8 mouse cellular contexts compared by ENCODE assay signal in genomic region chr2:9878564-9879081, GRCm38 (mm10). TPM values are rescaled to one million over a fixed set of nuclear protein-coding genes. Genes with fewer than 3 reads are reported as not detected.
DNase-seq lines count a peak whose midpoint lies in the region; ATAC-seq and TF ChIP-seq lines count a peak whose summit lies in the region.

No protein-coding gene starts in this region.

- 1% methylated on average over 28 of the region's 33 CpGs for WGBS in heart, postnatal 0 days

- no peaks in the 10 kb centered on the region for H3K36me3 ChIP-seq in heart, postnatal 0 days (replicated peaks; ENCODE audit: control insufficient read depth, insufficient read depth, low read length)

- H3K4me3 ChIP-seq in heart, postnatal 0 days (ENCODE audit: low read depth, low read length): peak overlapping the region; percentile 74

- peak overlapping the region; percentile 22; the same call in 1 of the 2 replicates for H3K27ac ChIP-seq in heart, postnatal 0 days (ENCODE audit: low read depth)

- H3K4me2 ChIP-seq in heart, postnatal 0 days (ENCODE audit: low read depth, low read length): peak overlapping the region; percentile 99

- no peaks in the 10 kb centered on the region for H3K9me3 ChIP-seq in heart, postnatal 0 days (replicated peaks; ENCODE audit: control insufficient read depth, low read length)

- no peak for TF ChIP-seq EP300 in heart, postnatal 0 days (IDR thresholded peaks at IDR 0.05; ENCODE audit: low read depth)

- H3K27me3 ChIP-seq in heart, postnatal 0 days (ENCODE audit: control insufficient read depth, insufficient read depth, low read length): peaks cover 96% of the 10 kb centered on the region

- no peak; the same call in 1 of the 2 replicates for ATAC-seq in heart, postnatal 0 days (ENCODE audit: insufficient read depth, low read depth)

- H3K4me1 ChIP-seq in heart, postnatal 0 days (ENCODE audit: control insufficient read depth, insufficient read depth): peaks cover 15% of the 10 kb centered on the region

- TF ChIP-seq CTCF in heart, postnatal 0 days (IDR thresholded peaks at IDR 0.05; ENCODE audit: low read depth): no peak

- peak; percentile 61 for DNase-seq in adrenal gland, adult 2 months
- no peak for DNase-seq in adrenal gland, postnatal 4 days (ENCODE audit: low spot score in 2 of 2)
- peak; percentile 89 for DNase-seq in embryo, embryonic 10 days (ENCODE audit: low spot score)
- no peak for DNase-seq in heart, postnatal 0 days (ENCODE audit: low spot score)
- DNase-seq in kidney, postnatal 4 days: peak; percentile 68 to 78
- DNase-seq in mesoderm, embryonic 11.5 days (ENCODE audit: low read depth, low spot score): peak; percentile 76
- DNase-seq in thymus, postnatal 25 days: peak; percentile 87
- DNase-seq in testis, postnatal 14 days (ENCODE audit: low spot score): no peak

- peak overlapping the region; percentile 40 for H3K9ac ChIP-seq in heart, postnatal 0 days (replicated peaks; ENCODE audit: low read depth, low read length)

RNA-seq across cellular contexts. Expression of gene 4930412O13Rik, which starts 2.4 kb away (rescaled TPM):
- total RNA-seq in adrenal gland, adult 2 months (2021): 1 to 10 TPM in 1 of 2 experiments, under 1 TPM in 1; 0.59 to 1.0 TPM
- polyA plus RNA-seq in adrenal gland, adult 2 months (2012; rRNA removed): 0.11 and 0.22 TPM in 2 replicates
- 1 to 10 TPM; 4.4 to 6.5 TPM for total RNA-seq in adrenal gland, postnatal 4 days (2021)
- total RNA-seq in heart, postnatal 0 days (2014; rRNA removed; ENCODE audit: low replicate concordance): not detected in 2 replicates
- polyA plus RNA-seq in heart, postnatal 0 days (2015; fragmentation: Nextera tagmentation; extraction: Ambion mirVana): not detected in 2 replicates

RNA-seq across cellular contexts. Expression of gene 9230102O04Rik, which starts 10.7 kb away (rescaled TPM):
- total RNA-seq in adrenal gland, adult 2 months (2021): not detected
- polyA plus RNA-seq in adrenal gland, adult 2 months (2012; rRNA removed): not detected in 2 replicates
- total RNA-seq in adrenal gland, postnatal 4 days (2021): 1 to 10 TPM in 1 of 2 experiments, under 1 TPM in 1; 0.87 to 2.3 TPM
- total RNA-seq in heart, postnatal 0 days (2014; rRNA removed; ENCODE audit: low replicate concordance): not detected in 2 replicates
- polyA plus RNA-seq in heart, postnatal 0 days (2015; fragmentation: Nextera tagmentation; extraction: Ambion mirVana): not detected in 2 replicates

RNA-seq across cellular contexts. Expression of gene Gata3, which starts 11.2 kb away (rescaled TPM):
- total RNA-seq in adrenal gland, adult 2 months (2021): 10 to 100 TPM; 12.7 to 26.1 TPM
- polyA plus RNA-seq in adrenal gland, adult 2 months (2012; rRNA removed): 15.9 and 18.6 TPM in 2 replicates
- 10 to 100 TPM; 28.0 to 37.3 TPM for total RNA-seq in adrenal gland, postnatal 4 days (2021)
- total RNA-seq in heart, postnatal 0 days (2014; rRNA removed; ENCODE audit: low replicate concordance): 0.89 TPM in 1 of 2 replicates, not detected in the other
- 0.83 and 0.93 TPM in 2 replicates for polyA plus RNA-seq in heart, postnatal 0 days (2015; fragmentation: Nextera tagmentation; extraction: Ambion mirVana)

Comparison
In these comparisons a context has a peak if more than half of its experiments do, and no peak if none do; other contexts are left out.
1. DNase-seq: peak in adrenal gland, adult 2 months (single experiment), embryo, embryonic 10 days (single experiment), kidney, postnatal 4 days (2 of 2), mesoderm, embryonic 11.5 days (single experiment) and thymus, postnatal 25 days (single experiment); none in adrenal gland, postnatal 4 days (0 of 2), heart, postnatal 0 days (single experiment) and testis, postnatal 14 days (single experiment).